Mouse (Mus musculus): ENCODE results near the gene Agpat3. TPM values are rescaled to one million over a fixed set of nuclear protein-coding genes. Genes with fewer than 3 reads are reported as not detected.

Gene Agpat3
- polyA plus RNA-seq, 1 experiment = 51.9 TPM

GRCm38 (mm10) chr10:78276242-78276641, 76.0 kb downstream of the Agpat3 start:
- DNase-seq (ENCODE audit: low read depth, low spot score) = no peak
- 65% methylated on average over 4 of the region's 4 CpGs for WGBS

- no peak for DNase-seq (ENCODE audit: low read depth, low spot score)
- WGBS = 61% methylated on average over 9 of the region's 9 CpGs
Observed at GRCm38 (mm10) chr10:78272932-78273331, 79.4 kb downstream of the Agpat3 start.

- 40% methylated on average over 3 of the region's 3 CpGs for WGBS
Observed at GRCm38 (mm10) chr10:78265881-78266280, 86.4 kb downstream of the Agpat3 start.

GRCm38 (mm10) chr10:78264735-78265134, 87.6 kb downstream of the Agpat3 start:
- 67% methylated on average over 3 of the region's 3 CpGs for WGBS
- DNase-seq (ENCODE audit: low read depth, low spot score) = no peak

More at GRCm38 (mm10) chr10:78265881-78266280, 86.4 kb downstream of the Agpat3 start:
- DNase-seq (ENCODE audit: low read depth, low spot score) = no peak

- DNase-seq (ENCODE audit: low read depth, low spot score) = no peak
- WGBS = 71% methylated on average over 7 of the region's 7 CpGs
Observed at GRCm38 (mm10) chr10:78260916-78261650, 91.2 kb downstream of the Agpat3 start.

- 29% methylated on average over 5 of the region's 5 CpGs for WGBS
- DNase-seq (ENCODE audit: low read depth, low spot score) = no peak
Observed at GRCm38 (mm10) chr10:78260322-78260721, 92.0 kb downstream of the Agpat3 start.

- WGBS = 67% methylated on average over 6 of the region's 6 CpGs
- DNase-seq (ENCODE audit: low read depth, low spot score) = no peak
Observed at GRCm38 (mm10) chr10:78259702-78260101, 92.6 kb downstream of the Agpat3 start.

GRCm38 (mm10) chr10:78259230-78259629, 93.1 kb downstream of the Agpat3 start:
- 82% methylated on average over 5 of the region's 5 CpGs for WGBS
- DNase-seq (ENCODE audit: low read depth, low spot score) = no peak

GRCm38 (mm10) chr10:78258142-78258675, 94.1 kb downstream of the Agpat3 start:
- WGBS = 38% methylated on average over 6 of the region's 6 CpGs
- no peak for DNase-seq (ENCODE audit: low read depth, low spot score)

- 56% methylated on average over 4 of the region's 4 CpGs for WGBS
- no peak for DNase-seq (ENCODE audit: low read depth, low spot score)
Observed at GRCm38 (mm10) chr10:78255646-78256059, 96.6 kb downstream of the Agpat3 start.

GRCm38 (mm10) chr10:78247206-78247605, 105.1 kb downstream of the Agpat3 start:
- WGBS = 37% methylated on average over 3 of the region's 3 CpGs
- DNase-seq (ENCODE audit: low read depth, low spot score) = no peak

GRCm38 (mm10) chr10:78246725-78247124, 105.6 kb downstream of the Agpat3 start:
- DNase-seq (ENCODE audit: low read depth, low spot score) = no peak
- WGBS = 78% methylated on average over 4 of the region's 4 CpGs

- DNase-seq (ENCODE audit: low read depth, low spot score) = no peak
- 8% methylated on average over 7 of the region's 7 CpGs for WGBS
Observed at GRCm38 (mm10) chr10:78245225-78245547, 107.1 kb downstream of the Agpat3 start.

GRCm38 (mm10) chr10:78244438-78245224, 107.7 kb downstream of the Agpat3 start, which contains the start of gene Trappc10:
Trappc10 (minus strand) TSS chr10:78244641.
- DNase-seq (ENCODE audit: low read depth, low spot score) = no peak
- under 1% methylated on average over 74 of the region's 74 CpGs for WGBS

GRCm38 (mm10) chr10:78244058-78244437, 108.2 kb downstream of the Agpat3 start:
- WGBS = under 1% methylated on average over 33 of the region's 33 CpGs
- DNase-seq (ENCODE audit: low read depth, low spot score) = no peak

- WGBS = 67% methylated on average over 6 of the region's 6 CpGs
- DNase-seq (ENCODE audit: low read depth, low spot score) = no peak
Observed at GRCm38 (mm10) chr10:78238926-78239325, 113.4 kb downstream of the Agpat3 start.

- WGBS = 88% methylated on average over 5 of the region's 5 CpGs
- no peak for DNase-seq (ENCODE audit: low read depth, low spot score)
Observed at GRCm38 (mm10) chr10:78238297-78238696, 114.0 kb downstream of the Agpat3 start.

GRCm38 (mm10) chr10:78237809-78238208, 114.5 kb downstream of the Agpat3 start:
- DNase-seq (ENCODE audit: low read depth, low spot score) = no peak
- 79% methylated on average over 6 of the region's 6 CpGs for WGBS

GRCm38 (mm10) chr10:78236885-78237629, 115.2 kb downstream of the Agpat3 start:
- no peak for DNase-seq (ENCODE audit: low read depth, low spot score)
- WGBS = 58% methylated on average over 8 of the region's 8 CpGs

- 49% methylated on average over 6 of the region's 6 CpGs for WGBS
Observed at GRCm38 (mm10) chr10:78233756-78234155, 118.5 kb downstream of the Agpat3 start.

More at GRCm38 (mm10) chr10:78233756-78234155, 118.5 kb downstream of the Agpat3 start:
- no peak for DNase-seq (ENCODE audit: low read depth, low spot score)
